Comparison of ENCODE assay signal across 10 mouse cellular contexts in the genomic region with DNA sequence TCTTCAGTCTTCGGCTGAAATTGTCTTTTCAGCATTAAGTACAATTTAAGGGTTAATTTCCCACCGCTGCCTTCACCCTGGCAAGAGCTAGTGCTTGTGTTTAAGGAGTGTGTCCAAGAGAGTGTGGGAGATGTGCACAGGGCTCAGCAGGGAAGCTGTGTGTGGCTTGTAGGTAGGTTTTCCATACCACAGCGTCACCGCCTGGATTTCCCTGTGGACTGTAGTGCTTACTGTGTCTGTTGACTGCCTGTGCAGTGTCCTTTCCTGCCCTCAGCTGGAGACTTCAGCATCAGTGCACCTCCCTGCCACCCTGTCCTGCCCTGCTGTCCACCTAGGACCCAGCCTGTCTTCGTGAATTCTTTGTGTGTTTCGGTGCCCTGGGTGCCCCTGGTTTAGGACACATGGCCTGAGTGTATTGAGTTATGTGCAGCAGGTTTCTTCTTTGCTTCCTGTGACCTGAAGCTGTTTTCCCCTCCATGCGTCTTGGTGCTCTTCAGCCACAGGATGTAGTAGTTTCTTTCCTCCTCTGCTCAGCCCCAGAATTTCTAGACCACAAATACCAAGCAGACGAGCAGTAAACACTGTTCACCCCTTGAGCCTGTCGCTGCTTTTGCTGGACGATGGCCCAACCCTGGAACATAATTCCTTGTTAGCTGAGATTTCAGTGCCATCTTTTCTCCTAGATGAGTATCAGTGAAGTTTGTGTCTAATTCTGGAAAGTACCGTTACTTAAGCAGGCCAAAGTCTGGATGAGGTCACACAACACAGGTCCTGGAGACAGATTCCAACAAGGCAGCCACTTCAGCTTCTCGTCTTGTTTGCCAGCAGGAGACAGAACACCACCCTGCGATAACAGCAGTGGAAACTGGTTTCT.
DNase-seq lines count a peak whose midpoint lies in the region; ATAC-seq and TF ChIP-seq lines count a peak whose summit lies in the region.
"Had no signal": no experiment of that assay in that cellular context is flagged by ENCODE, and none has a peak within 500 bp of the region (broad histone marks: within the 10 kb centered on the region; RNA-seq: fewer than 3 reads in every experiment).

No protein-coding gene starts in this region.

- no peak overlapping the region for H3K4me2 ChIP-seq in lung, embryonic 16.5 days (ENCODE audit: low read depth, low read length)
- no peak overlapping the region for H3K4me2 ChIP-seq in embryonic facial prominence, embryonic 15.5 days (replicated peaks)

- no peak overlapping the region for H3K4me3 ChIP-seq in lung, embryonic 16.5 days (ENCODE audit: low read length)
- H3K4me3 ChIP-seq in lung, adult 2 months (replicated peaks; ENCODE audit: extremely low read depth, low read depth, low read length): no peak overlapping the region
- H3K4me3 ChIP-seq in embryonic facial prominence, embryonic 15.5 days (replicated peaks): no peak overlapping the region

- 37% methylated on average over 13 of the region's 13 CpGs for WGBS in lung, embryonic 16.5 days
- 45% methylated on average over 13 of the region's 13 CpGs for WGBS in lung, adult 2 months
- WGBS in embryonic facial prominence, embryonic 15.5 days: 62% methylated on average over 13 of the region's 13 CpGs

- intact Hi-C loops in heart, postnatal 25 days (cut with DNase I): loop anchor here (5.0 to 10.0 kb wide), 3 partner anchors 87 to 222 kb away; no protein-coding TSS in a partner anchor

- DNase-seq in heart, adult 11 months: peak; percentile 91
- no peak for DNase-seq in heart, postnatal 25 days (ENCODE audit: low spot score)
- DNase-seq in lung, adult 2 months: no peak
- DNase-seq in natural killer cell, adult 2 months (ENCODE audit: low spot score in 2 of 2): peak; percentile 27 to 38
- no peak for DNase-seq in spleen, postnatal 36 days (ENCODE audit: low spot score in 2 of 2)
- DNase-seq in layer of hippocampus, adult 9-10 months (ENCODE audit: low spot score): no peak

- no peak for TF ChIP-seq CTCF in lung, adult 2 months (IDR thresholded peaks at IDR 0.05; ENCODE audit: insufficient read depth, low read length)

- no peak overlapping the region for H3K9ac ChIP-seq in lung, embryonic 16.5 days (ENCODE audit: low read length)
- H3K9ac ChIP-seq in embryonic facial prominence, embryonic 15.5 days: no peak overlapping the region

- H3K4me1 ChIP-seq in lung, embryonic 16.5 days (replicated peaks; ENCODE audit: control insufficient read depth, insufficient read depth, low read length): peaks cover 47% of the 10 kb centered on the region
- H3K4me1 ChIP-seq in lung, adult 2 months (ENCODE audit: control insufficient read depth, insufficient read depth, low read length): peaks cover 41% of the 10 kb centered on the region
- peaks cover 85% of the 10 kb centered on the region for H3K4me1 ChIP-seq in embryonic facial prominence, embryonic 15.5 days

- no peaks in the 10 kb centered on the region for H3K9me3 ChIP-seq in lung, embryonic 16.5 days (ENCODE audit: control insufficient read depth, low read length)
- no peaks in the 10 kb centered on the region for H3K9me3 ChIP-seq in embryonic facial prominence, embryonic 15.5 days (replicated peaks)

- TF ChIP-seq POLR2A in lung, adult 2 months (IDR thresholded peaks at IDR 0.05; ENCODE audit: borderline replicate concordance, extremely low read depth, low read depth, low read length): no peak

- H3K27ac ChIP-seq in lung, embryonic 16.5 days (ENCODE audit: low read length): peak overlapping the region; percentile 58; the same call in 1 of the 2 replicates
- H3K27ac ChIP-seq in embryonic facial prominence, embryonic 15.5 days (replicated peaks): peak overlapping the region; percentile 56; the same call in 1 of the 2 replicates
- H3K27ac ChIP-seq: macrophage had no signal

- no peaks in the 10 kb centered on the region for H3K36me3 ChIP-seq in lung, embryonic 16.5 days (ENCODE audit: control insufficient read depth, insufficient read depth, low read length)
- H3K36me3 ChIP-seq in embryonic facial prominence, embryonic 15.5 days: no peaks in the 10 kb centered on the region

- ATAC-seq in lung, embryonic 16.5 days (ENCODE audit: low read depth): no peak
- ATAC-seq in embryonic facial prominence, embryonic 15.5 days (ENCODE audit: insufficient number of reproducible peaks, low FRiP score, low TSS enrichment, low read depth): no peak

- H3K27me3 ChIP-seq in lung, embryonic 16.5 days (ENCODE audit: control insufficient read depth, insufficient read depth, low read depth, low read length): no peaks in the 10 kb centered on the region
- no peaks in the 10 kb centered on the region for H3K27me3 ChIP-seq in embryonic facial prominence, embryonic 15.5 days
- H3K27me3 ChIP-seq: CH12.LX had no signal

Comparison
In these comparisons a context has a peak if more than half of its experiments do, and no peak if none do; other contexts are left out.
1. DNase-seq: peak in heart, adult 11 months (single experiment) and natural killer cell, adult 2 months (2 of 2); none in heart, postnatal 25 days (single experiment), lung, adult 2 months (single experiment), spleen, postnatal 36 days (0 of 2) and layer of hippocampus, adult 9-10 months (single experiment).